Mouse (Mus musculus): ENCODE measurements around the gene Gm44973.

GRCm38 (mm10) chr7:5012681-5013513 lies 2.4 kb upstream of the Gm44973 start:
- TF ChIP-seq CTCF (IDR thresholded peaks at IDR 0.05; ENCODE audit: borderline replicate concordance, insufficient read depth, low read length) (no peak), POLR2A (IDR thresholded peaks at IDR 0.05; ENCODE audit: low read depth, low read length) (no peak)
